ENCODE assay signal across 10 mouse cellular contexts in genomic region chr3:37398661-37399395, GRCm38 (mm10). TPM values are rescaled to one million over a fixed set of nuclear protein-coding genes. Genes with fewer than 3 reads are reported as not detected.
DNase-seq lines count a peak whose midpoint lies in the region; ATAC-seq and TF ChIP-seq lines count a peak whose summit lies in the region.
"Had no signal": no experiment of that assay in that cellular context is flagged by ENCODE, and none has a peak within 500 bp of the region (broad histone marks: within the 10 kb centered on the region; RNA-seq: fewer than 3 reads in every experiment).

No protein-coding gene starts in this region.

- H3K9me3 ChIP-seq in lung, embryonic 14.5 days (ENCODE audit: low read depth, low read length): no peaks in the 10 kb centered on the region

- ATAC-seq in lung, embryonic 14.5 days (ENCODE audit: insufficient read depth): peak; percentile 94

- peak overlapping the region; percentile 55 for H3K27ac ChIP-seq in lung, embryonic 14.5 days (ENCODE audit: low read depth)
- H3K27ac ChIP-seq: kidney, postnatal 0 days had no signal

- DNase-seq in adrenal gland, postnatal 14 days: peak; percentile 39
- DNase-seq in adrenal gland, adult 2 months: no peak
- DNase-seq in ovary, adult 18-20 months (ENCODE audit: low spot score): peak; percentile 48
- no peak for DNase-seq in ovary, postnatal 10 days (ENCODE audit: low spot score)
- peak; percentile 83 for DNase-seq in lung, embryonic 14.5 days
- DNase-seq in right cerebral cortex, postnatal 25 days: no peak
- no peak for DNase-seq in right cerebral cortex, postnatal 36 days (ENCODE audit: low spot score in 2 of 2)
- no peak for DNase-seq in left cerebral cortex, postnatal 36 days (ENCODE audit: low spot score in 2 of 2)
- DNase-seq: thymus, postnatal 4 days had no signal

- no peak overlapping the region for H3K4me2 ChIP-seq in lung, embryonic 14.5 days

- H3K27me3 ChIP-seq in lung, embryonic 14.5 days (ENCODE audit: insufficient read depth, low read length): no peaks in the 10 kb centered on the region

- 53% methylated on average over 7 of the region's 7 CpGs for WGBS in lung, embryonic 14.5 days

- H3K4me1 ChIP-seq in lung, embryonic 14.5 days (ENCODE audit: insufficient read depth): no peaks in the 10 kb centered on the region

- no peak overlapping the region for H3K9ac ChIP-seq in lung, embryonic 14.5 days

- no peak for TF ChIP-seq CTCF in lung, embryonic 14.5 days (IDR thresholded peaks at IDR 0.05; ENCODE audit: low read depth)

- no peaks in the 10 kb centered on the region for H3K36me3 ChIP-seq in lung, embryonic 14.5 days (ENCODE audit: insufficient read depth)

- no peak overlapping the region for H3K4me3 ChIP-seq in lung, embryonic 14.5 days (ENCODE audit: low read depth, low read length)

- intact Hi-C loops in left cerebral cortex, postnatal 36 days (cut with DNase I): no loop called here

RNA-seq across cellular contexts. Expression of gene Spata5, which starts 20.9 kb away (rescaled TPM):
- total RNA-seq in adrenal gland, postnatal 14 days (2021): 32.2 and 34.1 TPM in 2 replicates
- total RNA-seq in adrenal gland, adult 2 months (2021): 10 to 100 TPM; 29.1 to 46.0 TPM
- 0.67 and 1.9 TPM in 2 replicates for polyA plus RNA-seq in adrenal gland, adult 2 months (2012; rRNA removed)
- 36.9 and 42.0 TPM in 2 replicates for polyA plus RNA-seq in lung, embryonic 14.5 days (2014; fragmentation: Nextera tagmentation; extraction: Ambion mirVana)
- 10 to 100 TPM; 21.5 to 25.4 TPM for total RNA-seq in left cerebral cortex, postnatal 36 days (2021)

RNA-seq across cellular contexts. Expression of gene Nudt6, which starts 21.2 kb away (rescaled TPM):
- 20.4 and 27.4 TPM in 2 replicates for total RNA-seq in adrenal gland, postnatal 14 days (2021)
- 10 to 100 TPM; 16.2 to 18.7 TPM for total RNA-seq in adrenal gland, adult 2 months (2021)
- 62.7 and 69.8 TPM in 2 replicates for polyA plus RNA-seq in adrenal gland, adult 2 months (2012; rRNA removed)
- 4.6 and 7.4 TPM in 2 replicates for polyA plus RNA-seq in lung, embryonic 14.5 days (2014; fragmentation: Nextera tagmentation; extraction: Ambion mirVana)
- total RNA-seq in left cerebral cortex, postnatal 36 days (2021): 1 to 10 TPM; 6.8 to 8.8 TPM

RNA-seq across cellular contexts. Expression of gene Fgf2, which starts 50.7 kb away (rescaled TPM):
- 2.9 and 3.4 TPM in 2 replicates for total RNA-seq in adrenal gland, postnatal 14 days (2021)
- 1 to 10 TPM; 4.3 to 4.7 TPM for total RNA-seq in adrenal gland, adult 2 months (2021)
- 1.7 and 2.0 TPM in 2 replicates for polyA plus RNA-seq in adrenal gland, adult 2 months (2012; rRNA removed)
- 2.9 and 4.1 TPM in 2 replicates for polyA plus RNA-seq in lung, embryonic 14.5 days (2014; fragmentation: Nextera tagmentation; extraction: Ambion mirVana)
- 1 to 10 TPM; 3.6 to 4.2 TPM for total RNA-seq in left cerebral cortex, postnatal 36 days (2021)

Comparison
In these comparisons a context has a peak if more than half of its experiments do, and no peak if none do; other contexts are left out.
1. DNase-seq: peak in adrenal gland, postnatal 14 days (single experiment), ovary, adult 18-20 months (single experiment) and lung, embryonic 14.5 days (single experiment); none in adrenal gland, adult 2 months (single experiment), ovary, postnatal 10 days (single experiment), right cerebral cortex, postnatal 25 days (single experiment), right cerebral cortex, postnatal 36 days (0 of 2) and left cerebral cortex, postnatal 36 days (0 of 2).